Comparison of ENCODE assay signal across 21 mouse cellular contexts in genomic region chr5:120729319-120729718, GRCm38 (mm10). TPM values are rescaled to one million over a fixed set of nuclear protein-coding genes. Genes with fewer than 3 reads are reported as not detected.
DNase-seq lines count a peak whose midpoint lies in the region; ATAC-seq lines count a peak whose summit lies in the region.
"Had no signal": no experiment of that assay in that cellular context is flagged by ENCODE, and none has a peak within 500 bp of the region (broad histone marks: within the 10 kb centered on the region; RNA-seq: fewer than 3 reads in every experiment).

No protein-coding gene starts in this region.

- H3K9ac ChIP-seq in embryonic facial prominence, embryonic 14.5 days (ENCODE audit: low read depth, low read length), result no peak overlapping the region
- H3K9ac ChIP-seq: embryonic facial prominence, embryonic 15.5 days; midbrain, embryonic 13.5 days had no signal

- H3K4me1 ChIP-seq in embryonic facial prominence, embryonic 14.5 days (ENCODE audit: control insufficient read depth, insufficient read depth, low read length), result no peaks in the 10 kb centered on the region
- H3K4me1 ChIP-seq in embryonic facial prominence, embryonic 10.5 days, result peaks cover 5% of the 10 kb centered on the region; the same call in 1 of the 2 replicates
- H3K4me1 ChIP-seq: embryonic facial prominence, embryonic 15.5 days; midbrain, embryonic 13.5 days had no signal

- WGBS in embryonic facial prominence, embryonic 14.5 days, result 72% methylated on average over 10 of the region's 10 CpGs
- WGBS in embryonic facial prominence, embryonic 10.5 days, result 87% methylated on average over 10 of the region's 10 CpGs

- no peaks in the 10 kb centered on the region for H3K27me3 ChIP-seq in embryonic facial prominence, embryonic 14.5 days (replicated peaks; ENCODE audit: control insufficient read depth, insufficient read depth, low read length)
- no peaks in the 10 kb centered on the region for H3K27me3 ChIP-seq in embryonic facial prominence, embryonic 10.5 days (replicated peaks; ENCODE audit: low read depth, poor library complexity, severe bottlenecking)
- H3K27me3 ChIP-seq: embryonic facial prominence, embryonic 15.5 days; midbrain, embryonic 13.5 days had no signal

- no peaks in the 10 kb centered on the region for H3K9me3 ChIP-seq in embryonic facial prominence, embryonic 14.5 days (ENCODE audit: control insufficient read depth, low read length)
- H3K9me3 ChIP-seq in embryonic facial prominence, embryonic 10.5 days, result no peaks in the 10 kb centered on the region
- H3K9me3 ChIP-seq: embryonic facial prominence, embryonic 15.5 days; G1E; midbrain, embryonic 13.5 days had no signal

- peak; percentile 26 for DNase-seq in embryonic facial prominence, embryonic 14.5 days (ENCODE audit: low spot score)
- no peak for DNase-seq in embryonic facial prominence, embryonic 10.5 days (ENCODE audit: low spot score)
- peak; percentile 28 to 71 for DNase-seq in layer of hippocampus, adult 18-20 months (ENCODE audit: low spot score in 2 of 2)
- no peak for DNase-seq in layer of hippocampus, adult 9-10 months (ENCODE audit: low spot score)
- peak; percentile 65 for DNase-seq in testis, postnatal 10 days (ENCODE audit: low spot score)
- DNase-seq in testis, postnatal 14 days (ENCODE audit: low spot score), result no peak
- no peak for DNase-seq in urinary bladder, postnatal 36 days (ENCODE audit: low spot score in 2 of 2)
- DNase-seq in adrenal gland, postnatal 36 days, result no peak
- DNase-seq: adrenal gland, postnatal 25 days; cerebellum, adult 8-10 months; gastrocnemius, postnatal 25 days; kidney, adult 9 months; kidney, postnatal 25 days; lung, adult 18-20 months; lung, postnatal 14 days had no signal

- no peak for ATAC-seq in embryonic facial prominence, embryonic 14.5 days (ENCODE audit: low read depth)
- ATAC-seq: midbrain, embryonic 13.5 days had no signal

- no peak overlapping the region for H3K4me2 ChIP-seq in embryonic facial prominence, embryonic 14.5 days (ENCODE audit: low read depth, low read length)
- H3K4me2 ChIP-seq: embryonic facial prominence, embryonic 15.5 days; liver, embryonic 11.5 days; midbrain, embryonic 13.5 days had no signal

- no peaks in the 10 kb centered on the region for H3K36me3 ChIP-seq in embryonic facial prominence, embryonic 14.5 days (ENCODE audit: control insufficient read depth, insufficient read depth, low read length)
- no peaks in the 10 kb centered on the region for H3K36me3 ChIP-seq in embryonic facial prominence, embryonic 10.5 days (replicated peaks)
- H3K36me3 ChIP-seq: embryonic facial prominence, embryonic 15.5 days; G1E; midbrain, embryonic 13.5 days had no signal

- no peak overlapping the region for H3K27ac ChIP-seq in embryonic facial prominence, embryonic 14.5 days (replicated peaks; ENCODE audit: low read depth, low read length)
- H3K27ac ChIP-seq in embryonic facial prominence, embryonic 10.5 days (replicated peaks), result no peak overlapping the region
- H3K27ac ChIP-seq: embryonic facial prominence, embryonic 15.5 days; midbrain, embryonic 13.5 days had no signal

- no peak overlapping the region for H3K4me3 ChIP-seq in embryonic facial prominence, embryonic 14.5 days (ENCODE audit: low read depth, low read length)
- no peak overlapping the region for H3K4me3 ChIP-seq in embryonic facial prominence, embryonic 10.5 days
- H3K4me3 ChIP-seq: embryonic facial prominence, embryonic 15.5 days; midbrain, embryonic 13.5 days had no signal

RNA-seq across cellular contexts. Expression of gene Dtx1, which starts 17.6 kb away (rescaled TPM):
- polyA plus RNA-seq in embryonic facial prominence, embryonic 14.5 days (2014; fragmentation: Nextera tagmentation; extraction: Ambion mirVana), result 3.4 and 4.3 TPM in 2 replicates
- polyA plus RNA-seq in embryonic facial prominence, embryonic 10.5 days (2016; fragmentation: Nextera tagmentation; extraction: Ambion mirVana), result 1.8 and 2.2 TPM in 2 replicates
- 10 to 100 TPM; 70.7 to 75.2 TPM for total RNA-seq in layer of hippocampus, adult 18-20 months (2021)
- total RNA-seq in adrenal gland, postnatal 36 days (2021), result 10 to 100 TPM in 1 of 2 experiments, 1 to 10 TPM in 1; 7.6 to 12.0 TPM

RNA-seq across cellular contexts. Expression of gene Oas2, which starts 20.3 kb away (rescaled TPM):
- polyA plus RNA-seq in embryonic facial prominence, embryonic 14.5 days (2014; fragmentation: Nextera tagmentation; extraction: Ambion mirVana), result 0.38 and 0.42 TPM in 2 replicates
- polyA plus RNA-seq in embryonic facial prominence, embryonic 10.5 days (2016; fragmentation: Nextera tagmentation; extraction: Ambion mirVana), result 0.06 and 0.10 TPM in 2 replicates
- total RNA-seq in layer of hippocampus, adult 18-20 months (2021), result under 1 TPM in 1 of 2 experiments, not detected in 1; 0.30 TPM
- 1 to 10 TPM in 1 of 2 experiments, under 1 TPM in 1; 0.49 to 1.8 TPM for total RNA-seq in adrenal gland, postnatal 36 days (2021)
- polyA plus RNA-seq: hindbrain, embryonic 11.5 days had no signal

RNA-seq across cellular contexts. Expression of gene Oas3, which starts 48.1 kb away (rescaled TPM):
- 0.35 and 0.45 TPM in 2 replicates for polyA plus RNA-seq in embryonic facial prominence, embryonic 14.5 days (2014; fragmentation: Nextera tagmentation; extraction: Ambion mirVana)
- polyA plus RNA-seq in embryonic facial prominence, embryonic 10.5 days (2016; fragmentation: Nextera tagmentation; extraction: Ambion mirVana), result 0.06 TPM in 1 of 2 replicates, not detected in the other
- not detected for total RNA-seq in layer of hippocampus, adult 18-20 months (2021)
- under 1 TPM; 0.36 to 0.60 TPM for total RNA-seq in adrenal gland, postnatal 36 days (2021)
- total RNA-seq: gastrocnemius, postnatal 25 days; left cerebral cortex, adult 8-10 months had no signal

Comparison
In these comparisons a context has a peak if more than half of its experiments do, and no peak if none do; other contexts are left out.
1. DNase-seq: peak in embryonic facial prominence, embryonic 14.5 days (single experiment), layer of hippocampus, adult 18-20 months (2 of 2) and testis, postnatal 10 days (single experiment); none in embryonic facial prominence, embryonic 10.5 days (single experiment), layer of hippocampus, adult 9-10 months (single experiment), testis, postnatal 14 days (single experiment), urinary bladder, postnatal 36 days (0 of 2) and adrenal gland, postnatal 36 days (0 of 2).
2. RNA of gene Dtx1, which starts 17.6 kb away (total RNA-seq): 70.7 to 75.2 TPM in layer of hippocampus, adult 18-20 months; 7.6 to 12.0 TPM in adrenal gland, postnatal 36 days; every median in the first group is over 4 times any median in the second.